Mouse (Mus musculus) embryonic facial prominence, embryonic 15.5 days (tissue): ENCODE results near the gene Il17ra. TPM values are rescaled to one million over a fixed set of nuclear protein-coding genes. Genes with fewer than 3 reads are reported as not detected.

Source experiments
- ATAC-seq: fragments of 200-750 bp; cut with Nextera tagmentation; 2 replicates; pipeline ENCODE4 v1.8.0; 2017; ENCODE audit warnings: low read depth, moderate TSS enrichment; ENCODE audit not compliant: insufficient number of reproducible peaks, low FRiP score, low TSS enrichment
- H3K27ac ChIP-seq: fragments of 300-500 bp; sonication (generic); replicated peaks from 2 replicates; pipeline ENCODE4 v1.5.1; 2015; ENCODE audit warnings: mild to moderate bottlenecking, inconsistent platforms
- H3K27me3 ChIP-seq: fragments of 300-500 bp; sonication (generic); 2 replicates; pipeline ENCODE4 v1.6.1; 2015; ENCODE audit warnings: inconsistent platforms
- H3K36me3 ChIP-seq: fragments of 300-500 bp; sonication (generic); 2 replicates; pipeline ENCODE4 v1.6.1; 2015; ENCODE audit warnings: mild to moderate bottlenecking, inconsistent platforms
- H3K4me1 ChIP-seq: fragments of 300-500 bp; sonication (generic); 2 replicates; pipeline ENCODE4 v1.6.1; 2015; ENCODE audit warnings: inconsistent platforms
- H3K4me2 ChIP-seq: fragments of 300-500 bp; sonication (generic); replicated peaks from 2 replicates; pipeline ENCODE4 v1.6.1; 2015; ENCODE audit warnings: mild to moderate bottlenecking, inconsistent platforms
- H3K4me3 ChIP-seq: fragments of 300-500 bp; sonication (generic); replicated peaks from 2 replicates; pipeline ENCODE4 v1.5.1; 2015; ENCODE audit warnings: mild to moderate bottlenecking, inconsistent platforms
- H3K9ac ChIP-seq: fragments of 300-500 bp; sonication (generic); 2 replicates; pipeline ENCODE4 v1.6.1; 2015; ENCODE audit warnings: inconsistent platforms
- H3K9me3 ChIP-seq: fragments of 300-500 bp; sonication (generic); replicated peaks from 2 replicates; pipeline ENCODE4 v1.6.1; 2016; ENCODE audit warnings: inconsistent platforms
- WGBS: fragments of 180-500 bp; shearing (Covaris S2); methylation state at CpG from one replicate; pipeline ENCODE4 v1.1.7; 2015; 5-methylcytosine and 5-hydroxymethylcytosine counted together
- polyA plus RNA-seq: library from polyadenylated mRNA; unstranded; fragments of >200 nt; fragmentation: Nextera tagmentation; extraction: Ambion mirVana; gene quantifications from 2 replicates; pipeline ENCODE4 v1.2.1, GENCODE M21; 2015

Il17ra gene
- polyA plus RNA-seq, 1 experiment from 2014 or later: 9.9 TPM

DNA sequence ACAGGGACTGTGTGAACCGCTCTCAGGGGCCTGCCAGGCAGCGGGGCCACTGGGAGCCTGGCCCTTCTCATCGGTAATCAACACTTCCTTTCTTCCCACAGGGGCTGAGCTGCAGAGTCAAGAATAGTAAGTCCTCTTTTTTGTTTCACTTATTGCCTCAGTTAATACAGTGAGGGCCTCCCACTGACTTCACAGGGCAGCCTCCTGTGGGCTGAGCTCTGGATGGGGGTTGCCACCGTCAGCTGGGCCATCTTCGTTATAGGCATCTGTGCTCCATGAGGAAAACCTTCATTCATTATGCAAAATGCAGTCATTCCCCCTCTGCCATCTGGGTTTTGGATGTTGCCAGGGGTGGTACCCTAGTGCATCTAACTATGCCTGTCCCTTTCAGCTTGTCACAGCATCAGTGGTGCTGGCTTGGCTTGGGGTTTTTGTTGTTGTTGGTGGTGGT lies 9.0 kb downstream of the Il17ra start:
- Histone ChIP-seq H3K27me3 (no peaks in the 10 kb centered on the region), H3K4me3 (no peak overlapping the region), H3K27ac (peak overlapping the region; percentile 24; the same call in 1 of the 2 replicates), H3K36me3 (no peaks in the 10 kb centered on the region), H3K4me2 (no peak overlapping the region; the same call in 1 of the 2 replicates), H3K9ac (no peak overlapping the region), H3K4me1 (peaks cover 24% of the 10 kb centered on the region), H3K9me3 (no peaks in the 10 kb centered on the region)
- WGBS: 14% methylated on average over 5 of the region's 5 CpGs
- peak; percentile 45; the same call in 1 of the 2 replicates for ATAC-seq

DNA sequence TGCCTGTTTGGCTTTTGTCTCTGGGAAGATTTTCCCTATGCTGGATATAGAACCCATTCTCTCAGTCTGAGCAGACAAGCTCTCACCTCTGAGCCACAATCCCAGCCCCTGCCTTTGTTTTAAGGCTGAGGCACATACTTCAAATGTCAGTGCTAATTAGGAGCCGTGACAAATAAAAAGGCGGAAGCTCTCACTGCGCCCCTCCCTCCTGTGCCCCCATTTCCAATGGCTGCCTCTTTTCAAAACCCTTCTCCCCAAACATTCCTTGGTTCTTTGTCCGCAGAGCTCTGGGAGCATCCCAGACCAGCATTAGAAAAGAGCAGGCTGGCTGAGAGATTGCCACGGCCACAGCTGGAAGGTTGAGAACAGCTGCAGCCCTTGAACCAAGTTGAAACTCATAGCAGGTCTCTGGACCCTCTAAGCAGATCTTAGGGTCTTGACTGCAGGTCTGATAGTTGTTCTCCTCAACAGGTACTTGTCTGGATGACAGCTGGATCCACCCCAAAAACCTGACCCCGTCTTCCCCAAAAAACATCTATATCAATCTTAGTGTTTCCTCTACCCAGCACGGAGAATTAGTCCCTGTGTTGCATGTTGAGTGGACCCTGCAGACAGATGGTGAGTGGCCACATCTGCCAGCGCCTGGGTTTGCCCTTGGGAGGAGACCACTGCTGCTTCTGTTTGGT lies 9.6 kb downstream of the Il17ra start:
- Histone ChIP-seq H3K4me1 (peaks cover 24% of the 10 kb centered on the region), H3K9ac (no peak overlapping the region), H3K9me3 (no peaks in the 10 kb centered on the region), H3K27ac (no peak overlapping the region; the same call in 1 of the 2 replicates), H3K4me3 (no peak overlapping the region), H3K36me3 (no peaks in the 10 kb centered on the region), H3K4me2 (no peak overlapping the region), H3K27me3 (no peaks in the 10 kb centered on the region)
- ATAC-seq: no peak
- 38% methylated on average over 8 of the region's 8 CpGs for WGBS

DNA sequence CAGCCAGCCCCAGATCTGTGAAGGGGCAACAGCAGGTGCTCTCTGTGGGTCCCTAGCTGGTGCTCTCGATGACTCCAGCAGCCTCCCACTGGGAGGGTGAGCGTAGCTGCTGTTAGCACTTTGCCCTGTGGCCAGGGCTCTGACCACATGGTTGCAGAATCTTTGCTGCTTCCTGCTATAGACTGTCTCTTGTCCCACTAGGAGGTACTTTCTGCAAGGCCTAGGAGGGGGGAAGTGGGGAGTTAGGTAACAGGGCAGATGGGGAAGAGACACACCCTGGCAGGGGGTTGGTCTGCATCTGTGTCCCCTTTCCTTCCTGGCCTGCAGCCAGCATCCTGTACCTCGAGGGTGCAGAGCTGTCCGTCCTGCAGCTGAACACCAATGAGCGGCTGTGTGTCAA lies 10.4 kb downstream of the Il17ra start:
- H3K9ac ChIP-seq: no peak overlapping the region

DNA sequence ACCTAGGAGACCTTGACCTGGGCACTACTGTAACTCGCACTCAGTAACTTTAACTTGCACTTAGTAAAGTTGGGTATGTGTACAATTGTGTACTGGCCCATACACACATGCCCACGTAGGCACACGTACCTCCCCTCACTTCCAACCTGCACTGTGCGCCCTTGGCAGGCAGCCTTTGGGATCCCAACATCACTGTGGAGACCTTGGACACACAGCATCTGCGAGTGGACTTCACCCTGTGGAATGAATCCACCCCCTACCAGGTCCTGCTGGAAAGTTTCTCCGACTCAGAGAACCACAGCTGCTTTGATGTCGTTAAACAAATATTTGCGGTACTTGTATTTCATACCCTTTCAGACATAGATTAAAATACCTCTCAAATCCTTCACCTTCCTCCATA lies 12.2 kb downstream of the Il17ra start:
- Histone ChIP-seq H3K4me2 (no peak overlapping the region), H3K4me3 (no peak overlapping the region), H3K9me3 (no peaks in the 10 kb centered on the region), H3K9ac (no peak overlapping the region), H3K4me1 (peaks cover 24% of the 10 kb centered on the region), H3K36me3 (0 out of 2 replicates have a peak, but pooled peaks cover 4% of the 10 kb centered on the region), H3K27ac (no peak overlapping the region), H3K27me3 (no peaks in the 10 kb centered on the region)
- ATAC-seq: no peak
- 71% methylated on average over 8 of the region's 8 CpGs for WGBS

More for the DNA sequence above, 10.4 kb downstream of the Il17ra start:
- Histone ChIP-seq H3K36me3 (no peaks in the 10 kb centered on the region), H3K4me3 (no peak overlapping the region), H3K27ac (no peak overlapping the region), H3K27me3 (no peaks in the 10 kb centered on the region), H3K9me3 (no peaks in the 10 kb centered on the region), H3K4me1 (peaks cover 24% of the 10 kb centered on the region), H3K4me2 (no peak overlapping the region)
- WGBS: 27% methylated on average over 5 of the region's 5 CpGs
- ATAC-seq: no peak

DNA sequence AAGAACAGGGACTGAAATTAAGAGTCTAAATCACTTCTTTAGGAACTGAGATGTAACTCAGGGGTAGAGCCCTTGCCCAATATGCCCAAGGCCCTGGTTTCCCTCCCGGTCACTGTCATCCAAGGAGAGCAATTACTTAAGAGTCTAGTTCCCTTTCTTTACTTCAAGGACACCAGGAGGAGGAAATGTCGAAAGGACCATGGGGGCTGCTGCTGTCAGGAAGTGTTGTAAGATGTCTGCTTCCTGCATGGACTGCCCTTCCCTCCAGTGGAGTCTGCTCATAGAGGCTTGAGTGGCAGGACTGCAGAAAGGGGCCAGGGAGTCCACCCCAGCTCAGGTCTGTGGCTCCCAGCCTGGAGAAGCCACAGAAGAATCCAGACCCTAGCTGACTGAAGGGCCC lies 16.3 kb downstream of the Il17ra start:
- H3K9me3 ChIP-seq: no peaks in the 10 kb centered on the region
- H3K9ac ChIP-seq: no peak overlapping the region
- no peak overlapping the region for H3K27ac ChIP-seq
- no peak for ATAC-seq
- no peak overlapping the region for H3K4me2 ChIP-seq
- WGBS: 76% methylated on average over 2 of the region's 2 CpGs
- peaks cover 18% of the 10 kb centered on the region for H3K36me3 ChIP-seq
- H3K27me3 ChIP-seq: no peaks in the 10 kb centered on the region
- H3K4me3 ChIP-seq: no peak overlapping the region
- peaks cover 9% of the 10 kb centered on the region; the same call in 1 of the 2 replicates for H3K4me1 ChIP-seq

DNA sequence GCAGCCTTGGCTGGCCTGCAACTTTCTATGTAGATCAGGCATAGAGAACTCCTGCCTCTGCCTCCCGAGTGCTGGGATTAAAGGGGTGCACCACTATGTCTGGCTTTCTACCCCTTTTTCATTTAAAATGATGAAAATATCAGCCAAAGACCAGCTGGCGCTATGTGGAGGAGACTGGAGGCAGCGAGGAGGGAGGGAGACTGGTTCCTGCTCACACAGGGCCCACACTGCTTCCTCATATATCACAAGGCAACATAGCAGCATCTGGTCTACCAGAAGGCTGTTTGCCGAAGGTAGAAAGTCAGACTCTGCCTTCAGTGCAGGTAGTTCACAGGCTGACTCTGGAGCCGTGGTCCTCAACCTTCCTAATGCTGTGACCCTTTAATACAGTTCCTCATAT lies 17.3 kb downstream of the Il17ra start:
- no peak overlapping the region for H3K4me3 ChIP-seq
- no peak for ATAC-seq
- H3K36me3 ChIP-seq: peaks cover 18% of the 10 kb centered on the region
- peaks cover 9% of the 10 kb centered on the region; the same call in 1 of the 2 replicates for H3K4me1 ChIP-seq
- no peaks in the 10 kb centered on the region for H3K27me3 ChIP-seq
- H3K27ac ChIP-seq: no peak overlapping the region
- no peak overlapping the region for H3K4me2 ChIP-seq
- 93% methylated on average over 5 of the region's 5 CpGs for WGBS
- H3K9ac ChIP-seq: no peak overlapping the region
- no peaks in the 10 kb centered on the region for H3K9me3 ChIP-seq

DNA sequence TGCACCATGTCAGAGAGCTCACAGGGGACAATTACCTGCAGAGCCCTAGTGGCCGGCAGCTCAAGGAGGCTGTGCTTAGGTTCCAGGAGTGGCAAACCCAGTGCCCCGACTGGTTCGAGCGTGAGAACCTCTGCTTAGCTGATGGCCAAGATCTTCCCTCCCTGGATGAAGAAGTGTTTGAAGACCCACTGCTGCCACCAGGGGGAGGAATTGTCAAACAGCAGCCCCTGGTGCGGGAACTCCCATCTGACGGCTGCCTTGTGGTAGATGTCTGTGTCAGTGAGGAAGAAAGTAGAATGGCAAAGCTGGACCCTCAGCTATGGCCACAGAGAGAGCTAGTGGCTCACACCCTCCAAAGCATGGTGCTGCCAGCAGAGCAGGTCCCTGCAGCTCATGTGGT lies 18.5 kb downstream of the Il17ra start:
- H3K27ac ChIP-seq: no peak overlapping the region
- ATAC-seq: no peak
- no peak overlapping the region for H3K4me3 ChIP-seq
- peaks cover 9% of the 10 kb centered on the region; the same call in 1 of the 2 replicates for H3K4me1 ChIP-seq
- H3K4me2 ChIP-seq: no peak overlapping the region
- H3K27me3 ChIP-seq: no peaks in the 10 kb centered on the region
- H3K9ac ChIP-seq: no peak overlapping the region
- peaks cover 18% of the 10 kb centered on the region for H3K36me3 ChIP-seq
- no peaks in the 10 kb centered on the region for H3K9me3 ChIP-seq
- 86% methylated on average over 6 of the region's 6 CpGs for WGBS

DNA sequence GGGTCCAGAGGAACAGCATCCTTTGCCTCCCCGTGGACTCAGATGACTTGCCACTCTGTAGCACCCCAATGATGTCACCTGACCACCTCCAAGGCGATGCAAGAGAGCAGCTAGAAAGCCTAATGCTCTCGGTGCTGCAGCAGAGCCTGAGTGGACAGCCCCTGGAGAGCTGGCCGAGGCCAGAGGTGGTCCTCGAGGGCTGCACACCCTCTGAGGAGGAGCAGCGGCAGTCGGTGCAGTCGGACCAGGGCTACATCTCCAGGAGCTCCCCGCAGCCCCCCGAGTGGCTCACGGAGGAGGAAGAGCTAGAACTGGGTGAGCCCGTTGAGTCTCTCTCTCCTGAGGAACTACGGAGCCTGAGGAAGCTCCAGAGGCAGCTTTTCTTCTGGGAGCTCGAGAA lies 19.0 kb downstream of the Il17ra start:
- Histone ChIP-seq H3K9me3 (no peaks in the 10 kb centered on the region), H3K27me3 (no peaks in the 10 kb centered on the region), H3K9ac (no peak overlapping the region), H3K4me3 (no peak overlapping the region), H3K36me3 (peaks cover 18% of the 10 kb centered on the region), H3K4me2 (no peak overlapping the region), H3K27ac (no peak overlapping the region), H3K4me1 (peaks cover 9% of the 10 kb centered on the region; the same call in 1 of the 2 replicates)
- 89% methylated on average over 14 of the region's 14 CpGs for WGBS
- no peak for ATAC-seq

DNA sequence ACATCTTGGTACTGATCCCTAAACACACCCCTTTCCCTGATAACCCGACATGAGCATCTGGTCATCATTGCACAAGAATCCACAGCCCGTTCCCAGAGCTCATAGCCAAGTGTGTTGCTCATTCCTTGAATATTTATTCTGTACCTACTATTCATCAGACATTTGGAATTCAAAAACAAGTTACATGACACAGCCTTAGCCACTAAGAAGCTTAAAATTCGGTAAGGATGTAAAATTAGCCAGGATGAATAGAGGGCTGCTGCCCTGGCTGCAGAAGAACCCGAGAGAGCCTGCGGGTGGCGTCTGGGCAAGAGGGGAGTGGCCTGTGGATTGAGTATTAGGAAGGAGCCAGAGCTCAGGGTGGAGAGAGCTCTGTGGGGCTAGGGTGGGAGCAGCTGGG lies 19.7 kb downstream of the Il17ra start:
- peaks cover 9% of the 10 kb centered on the region; the same call in 1 of the 2 replicates for H3K4me1 ChIP-seq
- no peak overlapping the region for H3K4me2 ChIP-seq
- H3K9me3 ChIP-seq: no peaks in the 10 kb centered on the region
- no peaks in the 10 kb centered on the region for H3K27me3 ChIP-seq
- H3K27ac ChIP-seq: no peak overlapping the region
- H3K4me3 ChIP-seq: no peak overlapping the region
- no peak overlapping the region for H3K9ac ChIP-seq
- peaks cover 18% of the 10 kb centered on the region for H3K36me3 ChIP-seq
- ATAC-seq: no peak
- 23% methylated on average over 6 of the region's 6 CpGs for WGBS

DNA sequence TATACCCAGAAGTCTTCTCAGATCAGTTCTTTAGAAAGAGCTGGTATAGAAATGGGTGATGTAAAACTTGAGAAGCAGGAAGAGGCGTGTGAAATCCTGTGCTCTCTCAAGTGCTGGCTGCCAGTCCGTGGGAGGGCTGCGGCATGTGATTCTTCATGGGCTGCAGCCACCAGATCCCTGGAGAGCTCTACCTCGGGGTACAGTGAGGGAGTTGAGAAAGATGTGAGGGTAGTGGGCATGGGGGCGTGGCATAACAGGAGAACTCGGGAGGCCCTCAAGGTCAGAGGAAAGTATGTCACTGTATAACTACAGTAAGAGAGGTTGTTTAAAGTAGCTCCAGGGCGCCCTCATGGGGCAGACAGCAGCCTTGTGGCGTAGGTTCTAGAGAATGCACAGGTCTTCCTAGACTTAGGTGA lies 20.2 kb downstream of the Il17ra start:
- Histone ChIP-seq H3K4me3 (no peak overlapping the region), H3K9ac (no peak overlapping the region), H3K9me3 (no peaks in the 10 kb centered on the region), H3K27me3 (no peaks in the 10 kb centered on the region), H3K27ac (no peak overlapping the region), H3K4me1 (peaks cover 9% of the 10 kb centered on the region; the same call in 1 of the 2 replicates), H3K4me2 (0 out of 2 replicates have a peak overlapping the region, but pooled peaks have one; percentile 21), H3K36me3 (peaks cover 18% of the 10 kb centered on the region)
- ATAC-seq: no peak
- WGBS: 19% methylated on average over 8 of the region's 8 CpGs

DNA sequence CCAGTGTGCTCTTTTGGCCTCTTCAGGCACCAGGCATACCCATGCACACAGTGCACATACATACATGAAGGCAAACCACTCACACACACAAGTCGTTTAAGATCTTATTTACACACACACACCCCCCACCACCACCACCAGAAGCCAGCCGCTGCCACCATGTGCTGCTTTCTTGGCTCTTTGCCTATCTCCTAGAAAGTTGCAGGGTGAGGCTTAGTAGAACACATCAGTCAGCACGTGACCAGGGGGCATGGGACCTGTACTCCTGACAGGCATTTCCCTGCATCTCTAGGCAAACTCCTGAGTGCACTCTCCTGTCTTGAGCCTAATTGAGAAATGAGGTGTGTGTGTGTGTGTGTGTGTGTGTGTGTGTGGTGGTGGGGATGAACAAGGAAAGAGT lies 22.0 kb downstream of the Il17ra start:
- Histone ChIP-seq H3K27ac (no peak overlapping the region), H3K9ac (no peak overlapping the region), H3K4me1 (peaks cover 9% of the 10 kb centered on the region; the same call in 1 of the 2 replicates), H3K27me3 (no peaks in the 10 kb centered on the region), H3K4me3 (no peak overlapping the region), H3K36me3 (peaks cover 15% of the 10 kb centered on the region), H3K9me3 (no peaks in the 10 kb centered on the region), H3K4me2 (no peak overlapping the region)
- no peak for ATAC-seq
- 69% methylated on average over 3 of the region's 3 CpGs for WGBS
